Mouse (Mus musculus) liver, adult 2 months (tissue): ENCODE results near the gene Flywch1. TPM values are rescaled to one million over a fixed set of nuclear protein-coding genes. Genes with fewer than 3 reads are reported as not detected.

Experiments used
- DNase-seq: peaks from one replicate; pipeline ENCODE4 v3.0.0-alpha.2; 2011; ENCODE audit warnings: low read depth, low spot score; ENCODE audit errors: extremely low read depth
- H3K27ac ChIP-seq: fragments of 200-500 bp; replicated peaks from 2 replicates; pipeline ENCODE4 v1.5.1; 2012; ENCODE audit warnings: low read depth, mild to moderate bottlenecking, control low read depth, inconsistent platforms, low read length; ENCODE audit not compliant: insufficient read depth
- H3K27me3 ChIP-seq: fragments of 200-500 bp; 2 replicates; pipeline ENCODE4 v1.6.1; 2012; ENCODE audit warnings: mild to moderate bottlenecking, moderate library complexity, low read length, inconsistent platforms; ENCODE audit not compliant: control insufficient read depth, insufficient read depth
- H3K36me3 ChIP-seq: fragments of 200-500 bp; 2 replicates; pipeline ENCODE4 v1.6.1; 2012; ENCODE audit warnings: low read length, inconsistent platforms; ENCODE audit not compliant: control insufficient read depth, insufficient read depth
- H3K4me1 ChIP-seq: fragments of 200-500 bp; 2 replicates; pipeline ENCODE4 v1.6.1; 2011; ENCODE audit warnings: low read length; ENCODE audit not compliant: control insufficient read depth, insufficient read depth
- H3K4me3 ChIP-seq: fragments of 200-500 bp; 2 replicates; pipeline ENCODE4 v1.5.1; 2011; ENCODE audit warnings: low read depth, mild to moderate bottlenecking, control low read depth, low read length, moderate library complexity; ENCODE audit not compliant: insufficient read depth
- H3K79me2 ChIP-seq: fragments of 200-500 bp; 2 replicates; pipeline ENCODE4 v1.6.1; 2012; ENCODE audit warnings: inconsistent platforms, mild to moderate bottlenecking, low read length, moderate library complexity; ENCODE audit not compliant: control insufficient read depth, insufficient read depth
- H3K9ac ChIP-seq: fragments of 200-500 bp; 2 replicates; pipeline ENCODE4 v1.6.1; 2012; ENCODE audit warnings: low read depth, mild to moderate bottlenecking, control low read depth, inconsistent platforms, low read length
- CTCF ChIP-seq: fragments of 200-500 bp; IDR thresholded peaks from 2 replicates; pipeline ENCODE4 v1.5.1; 2011; ENCODE audit warnings: low read depth, low read length, control low read depth
- POLR2A ChIP-seq: fragments of 200-500 bp; IDR thresholded peaks from 2 replicates; pipeline ENCODE4 v1.6.1; 2011; ENCODE audit warnings: low read length, control low read depth; ENCODE audit not compliant: insufficient read depth; ENCODE audit errors: extremely low read depth
- WGBS: fragments of 180-500 bp; shearing (Covaris S2); methylation state at CpG from one replicate; pipeline ENCODE4 v1.1.7; 2018; 5-methylcytosine and 5-hydroxymethylcytosine counted together
- polyA plus RNA-seq: library from polyadenylated mRNA; depleted of rRNA; stranded (reverse); fragments of >200 nt; gene quantifications from 2 replicates; pipeline ENCODE4 v1.2.3, GENCODE M21; 2012
- total RNA-seq: library from RNA; depleted of rRNA; stranded (reverse); fragments of >200 nt; gene quantifications from 2 replicates; pipeline ENCODE4 v1.2.3, GENCODE M21; 2014

Flywch1 gene
- total and polyA plus RNA-seq, 2 experiments, result 11.1 to 13.8 TPM

DNA sequence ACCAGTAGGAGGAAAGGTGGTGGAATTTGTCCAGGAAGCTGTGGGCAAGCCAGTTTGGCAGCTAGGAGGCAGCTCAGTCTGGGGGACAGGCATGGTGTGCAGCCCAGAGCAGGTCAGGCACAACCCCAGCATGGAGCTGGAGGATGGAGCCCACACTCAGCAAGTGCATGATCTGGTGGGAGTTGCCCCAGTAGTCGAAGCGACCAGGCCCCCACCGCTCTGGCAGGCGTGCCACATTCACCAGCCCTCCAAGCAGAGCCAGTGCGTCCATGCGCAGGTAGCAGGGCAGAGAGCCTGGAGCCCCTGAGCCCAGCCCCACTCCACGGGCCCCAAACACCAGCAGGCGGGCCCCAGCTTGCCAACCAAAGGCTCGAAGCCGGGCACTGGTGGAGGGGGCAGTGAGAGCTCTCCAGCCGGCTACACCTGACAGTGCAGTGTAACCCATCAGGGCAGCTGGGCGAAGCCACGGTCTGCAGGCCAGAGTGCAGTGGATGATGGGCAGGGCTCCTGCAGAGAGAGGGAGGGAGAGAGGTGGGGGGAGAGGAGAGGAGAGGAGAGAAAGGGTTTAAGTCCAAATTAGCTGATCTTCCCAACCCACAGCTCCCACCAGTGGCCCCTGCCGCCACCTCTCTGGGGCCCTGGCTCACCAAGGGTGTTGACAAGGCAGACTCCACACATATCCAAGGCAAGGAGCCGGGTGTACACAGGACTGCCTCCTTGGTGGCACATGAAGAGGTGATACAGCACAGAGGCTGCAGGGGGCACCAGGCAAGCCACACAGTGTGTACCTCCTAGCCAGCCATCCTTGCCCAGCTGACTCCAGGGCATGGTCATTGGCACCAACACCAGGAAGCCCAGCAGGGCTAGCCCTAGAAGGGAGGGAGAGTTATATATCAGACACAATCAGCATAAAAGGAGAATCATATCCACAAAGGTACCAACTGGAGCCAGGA, 33.6 kb downstream of the Flywch1 start:
- H3K36me3 ChIP-seq, result no peaks in the 10 kb centered on the region

DNA sequence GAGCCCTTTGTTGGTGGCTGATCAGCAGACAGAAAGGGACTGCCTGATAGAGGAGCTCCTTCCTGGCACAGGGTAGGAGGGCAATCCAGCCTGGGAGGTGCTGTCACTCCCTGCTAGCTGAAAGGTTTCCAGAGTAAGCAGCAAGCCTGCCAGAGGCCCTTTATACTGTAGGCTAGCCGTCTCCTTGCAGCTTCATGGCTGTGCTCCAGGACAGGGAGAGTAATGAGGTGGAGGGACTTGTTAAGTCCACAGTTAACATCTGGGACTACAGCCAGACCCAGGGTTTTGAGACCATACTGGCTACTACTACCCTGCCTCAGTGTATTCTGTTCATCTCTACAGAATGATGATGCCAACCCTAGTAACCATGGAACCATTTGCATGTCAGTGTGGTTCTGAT, 37.1 kb downstream of the Flywch1 start:
- Histone ChIP-seq H3K36me3 (no peaks in the 10 kb centered on the region), H3K9ac (no peak overlapping the region), H3K27me3 (no peaks in the 10 kb centered on the region), H3K27ac (no peak overlapping the region), H3K4me3 (no peak overlapping the region), H3K79me2 (no peaks in the 10 kb centered on the region), H3K4me1 (no peaks in the 10 kb centered on the region)
- TF ChIP-seq POLR2A (no peak), CTCF (no peak)
- WGBS, result 10% methylated on average over 1 of the region's 1 CpGs
- no peak for DNase-seq

More for the DNA sequence above, 33.6 kb downstream of the Flywch1 start:
- TF ChIP-seq POLR2A (no peak), CTCF (0 out of 2 replicates have a peak, but pooled peaks have one; percentile 1)
- Histone ChIP-seq H3K9ac (no peak overlapping the region), H3K27me3 (peaks cover 12% of the 10 kb centered on the region), H3K27ac (no peak overlapping the region), H3K4me1 (peaks cover 2% of the 10 kb centered on the region; the same call in 1 of the 2 replicates), H3K79me2 (no peaks in the 10 kb centered on the region), H3K4me3 (no peak overlapping the region)
- WGBS, result 94% methylated on average over 15 of the region's 15 CpGs
- no peak for DNase-seq

DNA sequence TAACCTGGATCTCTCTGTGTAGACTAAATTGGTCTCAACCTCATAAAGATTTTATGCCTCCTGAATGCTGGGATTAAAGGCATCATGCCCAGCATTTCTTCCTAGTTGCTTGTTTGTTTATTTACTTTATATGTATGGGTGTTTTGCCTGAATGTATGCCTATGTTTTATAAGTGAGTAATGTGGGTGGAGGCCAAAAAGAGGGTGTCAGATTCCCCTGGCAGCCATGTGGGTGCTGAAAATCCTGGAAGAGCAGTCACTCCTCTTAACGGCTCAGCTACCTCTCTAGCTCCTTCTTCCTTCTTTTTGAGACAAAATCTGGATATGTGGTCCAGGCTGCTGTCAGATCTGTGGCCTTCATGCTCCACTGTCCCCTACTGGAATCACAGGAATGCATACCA, 41.0 kb downstream of the Flywch1 start:
- TF ChIP-seq CTCF (no peak), POLR2A (no peak)
- Histone ChIP-seq H3K27me3 (no peaks in the 10 kb centered on the region), H3K4me3 (no peak overlapping the region), H3K27ac (no peak overlapping the region), H3K9ac (no peak overlapping the region), H3K36me3 (no peaks in the 10 kb centered on the region), H3K4me1 (0 out of 2 replicates have a peak, but pooled peaks cover 3% of the 10 kb centered on the region), H3K79me2 (no peaks in the 10 kb centered on the region)
- no peak for DNase-seq
- 71% methylated on average over 1 of the region's 1 CpGs for WGBS

DNA sequence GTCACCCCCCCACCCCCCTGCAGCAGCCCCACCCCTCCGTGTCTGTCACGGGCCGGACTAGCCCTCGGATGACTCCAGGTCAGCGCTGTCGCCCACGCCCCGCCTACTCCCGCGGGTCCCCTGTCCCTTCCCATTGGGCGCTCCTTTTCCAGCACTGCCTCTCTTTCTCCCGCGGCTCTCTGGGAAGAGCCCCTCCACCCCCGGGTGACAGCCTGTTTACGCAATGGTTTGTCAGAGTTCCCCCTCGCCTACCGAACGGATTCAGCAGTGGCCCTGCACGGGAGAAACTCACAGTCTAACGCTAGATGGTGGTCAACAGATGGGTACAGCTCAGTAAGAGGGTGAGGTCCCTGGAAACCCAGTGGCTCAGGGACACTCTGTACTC, 44.7 kb downstream of the Flywch1 start:
- peak; percentile 33 for DNase-seq
- TF ChIP-seq CTCF, result no peak
- Histone ChIP-seq H3K79me2 (no peaks in the 10 kb centered on the region), H3K36me3 (no peaks in the 10 kb centered on the region), H3K27ac (no peak overlapping the region), H3K27me3 (no peaks in the 10 kb centered on the region), H3K4me3 (peak overlapping the region; percentile 76), H3K4me1 (0 out of 2 replicates have a peak, but pooled peaks cover 3% of the 10 kb centered on the region), H3K9ac (peak overlapping the region; percentile 75)
- 1% methylated on average over 20 of the region's 20 CpGs for WGBS

DNA sequence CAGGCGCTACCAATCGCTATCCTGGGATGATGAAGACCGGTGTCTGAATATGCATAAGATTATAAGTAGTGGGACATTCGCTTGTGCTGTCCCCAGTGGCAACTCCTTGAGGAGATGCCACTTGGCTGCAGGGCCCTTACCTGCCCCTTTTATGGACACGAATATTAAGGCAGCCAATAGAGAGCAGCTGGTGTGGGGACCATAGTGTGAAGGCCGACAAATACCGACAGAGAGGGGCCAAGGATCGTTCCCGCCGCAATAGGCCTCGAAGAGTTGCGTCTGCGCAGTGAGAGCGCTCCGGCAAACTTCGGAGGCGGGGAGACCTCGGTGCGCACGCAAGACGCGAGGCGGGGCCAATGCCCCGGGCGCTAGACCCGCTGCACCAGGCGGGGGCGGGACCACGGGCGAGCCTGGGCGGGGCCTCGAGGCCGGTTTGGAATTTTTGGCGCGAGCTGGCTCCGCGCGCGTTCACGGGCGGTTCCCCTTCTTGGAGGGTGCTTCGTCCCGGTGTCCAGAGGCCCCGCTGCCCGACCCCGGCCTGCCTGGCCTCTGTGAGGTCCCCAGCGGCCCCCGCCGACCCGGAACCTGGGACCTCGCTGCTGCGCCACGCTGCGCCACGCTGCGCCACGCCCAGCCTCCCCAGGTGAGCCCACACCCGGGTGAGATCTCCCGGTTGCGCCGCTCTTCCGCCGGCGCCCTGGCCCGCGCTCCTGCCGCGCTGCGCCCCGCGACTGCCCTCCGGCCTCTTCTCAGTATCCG, 45.2 kb downstream of the Flywch1 start, which contains the start of gene Pkmyt1:
Gene Pkmyt1 (plus strand): TSS at position 338 of the 759 bp plus-strand sequence.
- Histone ChIP-seq H3K27me3 (no peaks in the 10 kb centered on the region), H3K4me1 (0 out of 2 replicates have a peak, but pooled peaks cover 3% of the 10 kb centered on the region), H3K36me3 (no peaks in the 10 kb centered on the region), H3K4me3 (peak within 1 kb of the TSS; percentile 76), H3K27ac (peak within 1 kb of the TSS; percentile 39), H3K9ac (peak within 1 kb of the TSS; percentile 75), H3K79me2 (no peaks in the 10 kb centered on the region)
- WGBS, result 1% methylated on average over 73 of the region's 73 CpGs
- peak; percentile 73 for DNase-seq
- TF ChIP-seq CTCF (0 out of 2 replicates have a peak, but pooled peaks have one; percentile 8), POLR2A (peak; percentile 53)
